Mouse (Mus musculus) adrenal gland, adult 18-20 months (tissue): ENCODE measurements around the gene Frmd4b. TPM values are rescaled to one million over a fixed set of nuclear protein-coding genes. Genes with fewer than 3 reads are reported as not detected.
A peak's percentile ranks its signal among the peaks of the same experiment; 100 is the strongest.

ENCODE experiments used
- DNase-seq, 2 experiments: peaks; one replicate each; pipeline ENCODE4 v3.0.0; 2021 to 2022; ENCODE audit warnings: low spot score in 2 of 2
- long read RNA-seq, 2 experiments: library from polyadenylated mRNA; stranded (forward); transcript quantifications; one replicate each; pipeline ENCODE4 v2.0.0; 2021
- total RNA-seq, 2 experiments: library from RNA; stranded (reverse); gene quantifications; 1 replicate in 1 of 2; 2 replicates in 1 of 2; pipeline ENCODE4 v1.2.3; 2021

Frmd4b gene
- 10 to 100 TPM; 18.5 to 22.0 TPM for total RNA-seq
- long read RNA-seq, experiment 1, full-length matches to known transcripts = 4 of 7 reads
- long read RNA-seq, experiment 1, partial matches to known transcripts = 1 of 7 reads
- long read RNA-seq, experiment 1, other reads (novel, unspliced or antisense) = 2 of 7 reads
- long read RNA-seq, experiment 2, full-length matches to known transcripts = 7 of 13 reads
- long read RNA-seq, experiment 2, partial matches to known transcripts = 4 of 13 reads
- long read RNA-seq, experiment 2, other reads (novel, unspliced or antisense) = 2 of 13 reads

DNA sequence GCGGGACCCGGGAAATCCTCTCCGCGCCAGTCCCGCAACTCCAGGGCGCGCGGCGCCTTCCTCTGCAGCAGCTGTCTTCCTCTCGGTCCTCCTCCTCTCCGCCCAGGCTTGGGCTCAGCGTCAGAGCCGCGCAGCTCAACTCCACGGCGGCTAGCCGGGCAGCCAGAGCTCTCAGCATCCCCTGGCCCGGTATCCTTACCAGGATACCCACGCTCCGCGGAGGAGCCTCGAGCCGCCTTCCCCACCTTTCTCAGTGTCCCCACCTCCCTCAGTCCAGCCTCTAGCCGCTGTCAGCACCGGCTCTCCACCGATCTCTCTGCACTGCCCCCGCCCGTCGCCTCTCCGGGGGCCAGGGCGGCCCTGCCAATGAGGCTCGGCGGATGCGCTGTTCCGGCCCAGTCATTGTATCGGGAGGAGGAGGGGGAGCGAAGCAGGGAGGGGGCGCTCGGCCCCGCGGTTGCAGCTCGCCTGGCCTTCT lies at the start of gene Frmd4b:
TSS of gene Frmd4b (minus strand) at position 276 of the 478 bp plus-strand sequence.
- DNase-seq = peak; percentile 53 to 65

DNA sequence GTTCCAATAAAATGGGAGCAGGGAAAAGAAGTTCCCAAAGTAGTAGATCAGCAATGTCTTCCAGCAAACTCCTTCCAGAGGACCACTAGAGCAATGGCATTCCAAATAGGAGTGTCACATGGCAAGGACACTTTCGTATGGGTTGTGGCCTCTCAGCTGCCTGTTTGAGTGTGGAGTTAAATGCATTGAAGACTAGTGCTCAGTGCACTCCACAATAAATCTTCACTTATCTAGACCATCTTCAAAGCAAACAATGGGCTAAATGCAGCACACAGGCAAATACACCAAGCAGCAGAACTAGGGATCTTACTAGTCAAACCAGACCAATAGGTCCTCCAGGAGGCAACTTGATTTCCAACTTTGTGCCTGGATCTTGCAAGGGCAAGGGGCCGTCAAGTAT lies 49.1 kb upstream of the Frmd4b start:
- DNase-seq = no peak

GRCm38 (mm10) chr6:97658921-97659320 lies 41.6 kb upstream of the Frmd4b start:
- no peak for DNase-seq

GRCm38 (mm10) chr6:97655986-97656385 lies 38.6 kb upstream of the Frmd4b start:
- DNase-seq = peak in 1 of 2 experiments; percentile 25

GRCm38 (mm10) chr6:97647501-97647900 lies 30.2 kb upstream of the Frmd4b start:
- DNase-seq = no peak

DNA sequence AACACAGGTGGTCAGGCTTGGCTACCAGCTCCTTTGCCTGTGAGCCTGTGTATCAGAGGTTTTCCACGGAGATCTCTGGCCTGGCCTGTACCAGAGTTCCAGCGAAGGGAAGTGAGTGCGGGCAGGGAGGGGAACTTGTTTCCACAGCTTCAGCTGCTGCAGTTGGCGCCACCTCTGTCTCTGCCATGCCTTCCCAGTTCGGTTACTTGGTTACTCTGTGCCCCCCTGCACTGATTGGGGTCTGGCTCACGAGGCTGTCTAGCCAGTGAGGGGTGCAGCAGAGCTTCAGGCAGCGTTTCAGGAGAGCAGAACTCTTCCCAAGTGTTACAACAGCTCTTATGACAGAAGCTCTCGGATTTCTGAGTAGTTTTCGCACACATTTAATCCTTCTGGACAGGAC lies 6.0 kb upstream of the Frmd4b start:
- DNase-seq = no peak

DNA sequence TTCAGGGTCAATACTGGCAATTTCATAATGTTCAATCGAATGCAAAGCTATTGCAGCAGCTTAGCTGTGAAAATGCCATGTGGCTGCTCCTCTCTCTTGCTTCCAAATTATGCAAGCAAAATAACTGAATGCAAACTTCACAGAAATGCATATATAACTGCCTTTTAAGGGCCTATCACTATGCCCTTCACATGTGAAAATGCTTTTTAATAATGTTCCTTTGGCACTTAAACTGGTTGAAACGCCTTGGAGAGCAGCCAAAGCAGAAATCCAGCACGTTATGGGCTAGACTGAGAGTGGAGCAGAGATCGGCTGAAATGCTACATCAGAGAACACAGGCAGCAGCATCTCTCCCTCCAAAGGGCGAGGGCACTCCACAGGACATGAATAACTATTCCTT lies 4.9 kb upstream of the Frmd4b start:
- DNase-seq = no peak

GRCm38 (mm10) chr6:97617774-97618173 lies 433 bp upstream of the Frmd4b start:
- no peak for DNase-seq

DNA sequence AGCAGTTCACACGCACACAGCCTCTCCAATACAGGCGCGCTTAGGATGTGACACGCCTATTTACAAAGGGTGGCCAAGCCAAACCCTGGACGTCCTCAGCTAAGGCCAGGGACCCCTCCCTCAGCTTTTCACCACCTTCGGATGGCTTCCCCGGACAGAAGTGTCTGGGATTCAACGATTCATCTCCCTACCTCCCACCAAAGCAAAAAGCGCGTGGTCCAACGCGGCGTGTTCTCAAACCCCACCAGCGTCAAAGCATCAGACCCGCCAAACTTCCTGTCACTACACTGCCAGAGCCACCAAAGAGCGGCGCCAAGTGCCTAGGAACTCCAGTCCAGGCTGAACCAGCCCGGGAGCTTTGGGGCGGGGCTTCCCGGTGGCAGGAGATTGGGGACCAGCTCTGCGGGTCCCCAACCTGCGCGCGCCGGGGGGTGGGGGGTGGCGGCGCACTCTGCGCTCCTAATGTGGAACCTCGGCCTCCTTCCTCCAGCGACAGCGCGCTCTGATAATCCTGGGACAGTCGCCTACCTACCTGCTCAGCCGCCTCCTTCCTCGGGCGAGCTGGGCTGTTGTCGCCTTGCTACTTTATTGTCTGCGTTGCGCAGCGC lies 579 bp downstream of the Frmd4b start:
- DNase-seq = peak; percentile 45 to 55

DNA sequence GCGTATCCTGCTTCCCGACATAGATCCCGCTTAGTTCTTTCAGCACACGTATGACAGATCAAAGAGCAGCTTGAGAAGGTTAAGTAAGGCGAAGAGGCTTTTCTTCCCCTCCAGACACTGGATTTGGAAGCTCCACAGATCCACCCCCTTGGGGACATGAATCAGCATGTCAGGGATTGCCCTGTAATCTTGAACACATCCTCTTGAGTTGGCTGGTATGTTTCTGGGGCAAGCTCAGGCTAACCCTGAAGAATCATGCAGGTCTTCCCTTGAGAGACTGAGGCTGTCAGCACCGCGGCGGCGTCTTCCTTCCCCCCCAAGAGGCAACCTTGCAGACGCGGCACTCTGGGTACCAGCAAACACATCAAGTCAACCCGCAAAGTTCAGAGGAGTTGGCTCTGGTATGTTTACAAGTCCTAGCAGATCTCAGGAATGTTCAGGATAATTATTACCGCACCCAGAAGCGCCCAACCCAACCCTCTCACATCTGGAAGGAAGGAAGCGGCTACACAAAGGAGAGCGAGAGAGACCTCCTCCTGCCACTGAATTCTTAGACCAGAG lies 1.4 kb downstream of the Frmd4b start:
- DNase-seq = peak in 1 of 2 experiments; percentile 16

GRCm38 (mm10) chr6:97614179-97614578 lies 3.2 kb downstream of the Frmd4b start:
- DNase-seq = no peak

- DNase-seq = no peak
These were observed 4.5 kb downstream of the Frmd4b start for GRCm38 (mm10) chr6:97612861-97613260.

GRCm38 (mm10) chr6:97610051-97610450 lies 7.3 kb downstream of the Frmd4b start:
- no peak for DNase-seq

GRCm38 (mm10) chr6:97607646-97608045 lies 9.7 kb downstream of the Frmd4b start:
- peak in 1 of 2 experiments; percentile 24 for DNase-seq

GRCm38 (mm10) chr6:97595218-97595617 lies 22.1 kb downstream of the Frmd4b start:
- DNase-seq = no peak

DNA sequence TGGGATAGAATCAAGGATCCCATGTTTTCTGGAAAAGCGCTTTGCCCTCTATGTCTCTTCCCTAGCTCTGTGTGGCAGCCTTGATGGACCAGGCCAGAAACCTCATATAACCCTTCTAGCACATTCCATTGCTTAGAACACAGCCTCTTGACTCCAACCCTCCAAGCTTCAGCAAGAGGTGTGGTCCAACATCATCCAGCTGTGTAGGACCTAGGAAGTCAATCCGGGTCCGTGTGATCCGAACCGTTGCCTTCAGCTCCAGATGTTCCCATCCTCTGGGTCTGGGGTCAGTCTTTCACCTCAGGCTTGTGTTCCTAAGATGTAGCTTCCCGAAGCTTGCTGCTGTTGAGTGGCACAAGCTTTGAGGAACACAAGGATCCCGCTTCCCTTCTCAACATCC lies 22.8 kb downstream of the Frmd4b start:
- DNase-seq = no peak

DNA sequence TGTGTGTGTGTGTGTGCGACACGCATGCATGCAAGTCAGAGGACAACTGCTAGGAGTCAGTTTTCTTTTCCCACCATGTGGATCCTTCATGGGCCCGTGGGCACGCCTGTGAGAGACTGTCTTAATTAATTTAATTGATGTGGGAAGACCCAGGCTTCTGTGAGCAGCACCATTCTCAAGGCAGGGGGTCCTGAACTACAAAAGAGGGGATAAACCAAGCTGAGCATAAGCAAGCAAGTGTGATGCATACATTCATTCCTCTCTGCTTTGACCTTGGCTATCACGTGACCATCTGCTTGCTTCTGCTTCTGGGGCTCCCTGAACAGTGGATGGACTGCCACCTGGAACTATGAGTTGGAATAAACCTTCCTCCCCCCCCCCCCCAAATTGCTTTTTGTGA lies 27.1 kb downstream of the Frmd4b start:
- DNase-seq = no peak

DNA sequence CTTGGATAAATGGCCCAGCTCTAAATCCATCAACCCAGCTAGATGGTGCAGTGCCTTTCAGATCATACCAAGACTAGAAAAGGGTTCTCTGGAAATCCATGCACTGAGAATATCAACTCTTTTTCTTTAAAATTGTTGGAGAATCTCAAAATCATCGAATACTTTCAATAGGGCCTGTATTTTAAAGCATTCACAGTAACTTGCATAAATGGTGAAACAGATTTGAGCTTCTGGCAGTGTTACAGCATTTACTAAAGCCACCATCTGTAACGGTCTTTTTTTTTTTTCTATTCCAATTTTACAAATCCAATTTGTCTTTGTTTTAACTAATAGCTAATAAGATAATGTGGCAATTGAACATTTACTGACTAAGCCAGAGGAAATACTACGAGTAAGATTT lies 27.8 kb downstream of the Frmd4b start:
- no peak for DNase-seq

DNA sequence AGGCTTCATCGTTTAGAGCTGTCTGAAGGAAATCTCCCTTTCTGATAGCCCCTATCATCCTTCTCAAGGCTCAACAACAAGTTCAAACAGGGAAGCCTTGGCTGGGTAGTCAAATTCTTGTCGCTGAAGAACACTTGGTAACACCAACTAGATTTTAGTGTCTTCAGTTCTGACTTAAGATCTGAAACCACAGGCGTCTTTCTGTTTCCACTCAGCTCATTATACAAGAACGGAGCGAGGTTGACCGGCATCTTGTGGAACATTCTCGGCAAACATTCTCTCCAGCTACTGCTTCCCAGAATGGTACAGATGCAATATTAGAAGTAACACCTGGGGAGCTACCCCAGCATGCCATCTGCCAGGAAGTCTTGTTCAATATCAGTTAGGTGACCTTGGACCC lies 28.3 kb downstream of the Frmd4b start:
- DNase-seq = no peak

DNA sequence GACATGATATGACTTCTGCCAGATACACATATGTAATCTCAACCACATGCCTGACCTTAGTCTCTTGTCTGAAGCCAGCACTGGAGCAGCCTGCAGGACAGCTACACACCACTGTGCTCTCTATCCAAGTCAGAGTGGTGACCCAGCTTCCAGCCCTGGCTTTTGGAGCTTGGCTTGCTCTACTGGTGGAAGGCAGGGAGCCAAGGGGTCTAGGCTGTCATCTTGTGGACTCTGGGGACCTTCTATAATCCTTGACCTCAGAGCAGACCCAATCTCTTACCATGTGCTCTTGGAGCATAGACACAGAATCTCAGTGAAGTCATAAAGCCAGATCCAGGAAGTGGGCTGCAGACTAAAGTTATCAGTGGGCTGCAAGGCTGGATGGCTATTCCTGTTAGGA lies 30.7 kb downstream of the Frmd4b start:
- DNase-seq = no peak

DNA sequence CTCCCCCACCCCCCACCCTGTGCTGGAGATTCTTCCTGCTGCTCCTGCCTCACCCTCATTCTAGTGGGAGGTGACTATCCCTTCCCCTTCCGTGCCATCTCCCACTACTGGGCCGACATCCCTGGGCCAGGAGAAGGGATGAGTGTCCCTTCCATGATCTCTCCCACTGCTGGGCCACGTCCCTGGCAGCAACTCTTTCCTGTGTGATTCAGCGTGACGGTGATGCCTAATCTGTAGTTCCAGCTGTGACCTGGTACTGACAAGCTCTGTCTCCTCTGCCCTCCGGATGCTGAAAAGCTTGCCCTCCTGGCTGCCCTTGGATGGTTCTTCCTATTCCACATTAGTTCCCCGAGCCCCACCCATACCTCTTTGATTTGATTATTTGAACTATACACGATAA lies 31.3 kb downstream of the Frmd4b start:
- no peak for DNase-seq

GRCm38 (mm10) chr6:97582748-97583147 lies 34.6 kb downstream of the Frmd4b start:
- no peak for DNase-seq
